Mouse (Mus musculus): ENCODE measurements around the gene Il1rap.

The Il1rap gene

DNA sequence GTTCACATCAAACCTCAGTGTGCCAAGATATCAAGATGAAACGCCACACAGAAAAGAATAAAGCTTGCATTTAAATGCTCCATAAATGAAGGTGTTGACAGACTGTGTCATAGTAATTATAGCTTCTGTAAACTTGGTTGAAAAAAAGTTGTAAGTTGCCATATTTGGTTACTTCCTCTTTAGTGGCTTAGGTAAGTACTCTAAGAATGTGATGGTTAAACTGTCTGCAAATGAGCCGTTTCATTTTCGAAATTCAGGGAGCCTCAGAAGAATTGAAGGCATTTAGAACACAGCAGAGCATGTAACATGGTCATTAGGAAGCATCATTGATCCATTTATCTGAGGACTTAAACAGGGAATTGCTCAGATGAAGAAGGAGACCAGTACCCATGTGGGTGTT is 146.6 kb downstream of the Il1rap start:
- DNase-seq (ENCODE audit: low read depth): no peak

DNA sequence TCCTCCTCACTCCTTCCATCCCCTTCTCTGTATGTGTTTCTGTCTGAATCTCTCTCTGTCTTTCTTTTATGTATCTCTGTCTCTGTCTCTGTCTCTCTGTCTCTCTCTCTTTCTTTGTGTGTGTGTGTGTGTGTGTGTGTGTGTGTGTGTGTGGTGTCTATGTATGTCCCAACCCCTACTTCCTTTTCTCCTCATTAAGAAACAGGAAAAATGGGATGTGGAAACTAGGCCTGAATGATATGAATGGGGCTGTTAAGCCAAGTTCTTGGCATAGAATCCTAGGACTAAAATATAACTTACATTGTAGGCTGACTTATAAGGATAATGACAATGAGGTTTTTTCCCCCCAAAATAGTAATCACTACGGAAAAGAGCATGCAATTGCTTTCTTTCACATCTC is 149.4 kb downstream of the Il1rap start:
- no peak for DNase-seq (ENCODE audit: low read depth)

DNA sequence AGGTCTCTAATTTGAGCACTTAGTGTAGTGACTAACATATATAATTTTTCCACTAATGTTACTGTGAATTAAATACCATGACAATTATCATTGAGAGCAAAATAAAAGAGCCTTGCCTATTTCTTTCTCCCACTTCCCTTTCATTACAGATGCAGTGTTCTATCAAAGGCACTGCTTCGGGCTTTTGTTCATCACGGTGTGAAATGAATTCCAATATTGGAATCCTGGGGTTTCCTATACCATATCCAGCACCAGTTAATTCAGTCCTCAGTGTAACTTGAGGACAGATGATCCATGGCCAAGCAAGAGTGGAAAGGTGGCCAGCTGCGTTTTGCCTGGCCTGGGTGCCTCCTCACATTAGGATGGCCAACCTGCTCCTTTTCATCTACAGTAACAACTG is 151.1 kb downstream of the Il1rap start:
- DNase-seq (ENCODE audit: low read depth): no peak

DNA sequence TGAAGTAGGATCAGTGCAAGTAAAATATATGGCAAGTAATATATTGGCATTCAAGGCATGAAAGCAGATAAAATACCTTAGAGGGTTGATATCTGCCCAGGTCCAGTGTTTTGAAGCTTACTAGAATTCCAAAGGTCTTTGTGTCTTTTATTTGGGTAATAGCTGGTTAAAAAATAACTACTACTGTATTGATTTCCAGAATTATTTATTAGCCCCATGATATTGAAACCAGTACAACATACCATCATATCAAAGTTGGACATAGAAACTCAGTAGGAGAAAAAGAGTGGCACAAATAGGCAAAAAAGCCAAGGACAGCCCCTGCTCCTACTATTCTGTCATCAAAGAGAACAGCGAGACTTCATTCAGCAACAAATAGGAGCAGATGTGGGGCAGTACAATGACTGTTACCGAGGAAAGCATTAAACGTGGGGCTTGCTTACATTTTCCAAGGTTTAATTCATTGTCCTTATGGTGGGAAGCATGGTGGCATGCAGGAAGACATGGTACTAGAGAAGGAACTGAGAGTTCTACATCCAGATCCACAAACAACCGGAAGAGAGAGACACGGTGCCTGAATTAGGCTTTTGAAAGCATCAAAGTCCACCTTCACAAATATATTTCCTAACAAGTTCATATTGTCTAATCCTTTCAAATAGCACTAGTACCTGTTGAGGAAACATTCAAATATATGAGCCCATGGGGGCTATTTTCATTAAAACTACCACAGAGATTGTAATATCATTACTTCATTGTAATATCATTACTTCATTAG is 174.1 kb downstream of the Il1rap start:
- DNase-seq (ENCODE audit: low read depth): no peak

DNA sequence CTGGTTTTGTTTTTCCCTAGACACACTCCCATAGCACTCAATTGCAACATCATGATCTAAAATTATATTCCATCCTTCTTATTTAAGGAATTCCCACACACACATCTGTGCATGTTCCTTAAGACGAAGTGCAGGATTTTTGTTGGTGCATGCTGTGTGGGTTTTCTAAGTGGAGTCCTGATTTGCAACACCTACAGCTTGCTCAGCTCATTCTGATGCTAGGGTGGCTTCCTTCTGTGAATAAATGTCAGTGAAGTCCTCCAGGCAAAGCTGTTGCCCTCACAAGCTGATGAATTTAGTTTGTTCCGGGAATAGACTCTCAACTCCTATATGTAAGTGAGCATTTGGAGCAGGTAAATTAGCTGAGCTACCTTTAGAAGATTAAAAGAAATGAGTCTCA is 194.5 kb downstream of the Il1rap start:
- no peak for DNase-seq (ENCODE audit: low read depth)

DNA sequence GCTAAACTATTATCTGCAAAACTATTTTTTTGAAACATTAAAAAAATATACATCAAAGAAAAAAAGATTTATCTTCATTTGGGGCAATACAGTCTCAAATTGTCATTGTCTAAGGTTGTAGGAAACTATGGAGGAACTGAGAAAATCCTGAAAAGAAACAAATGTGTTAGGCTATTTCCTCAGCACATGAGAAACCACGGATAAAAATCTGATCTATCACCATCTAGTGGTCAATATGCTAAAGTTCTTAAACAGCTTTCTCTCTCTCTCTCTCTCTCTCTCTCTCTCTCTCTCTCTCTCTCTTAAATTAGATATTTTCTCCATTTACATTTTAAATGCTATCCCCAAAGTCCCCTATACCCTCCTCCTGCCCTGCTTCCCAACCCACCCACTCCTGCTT is 195.6 kb downstream of the Il1rap start:
- no peak for DNase-seq (ENCODE audit: low read depth)

Measured in fibroblast of lung, adult 2 months (primary cell).